Mouse (Mus musculus) liver, adult 2 months (tissue): ENCODE data around the gene Gpc3. TPM values are rescaled to one million over a fixed set of nuclear protein-coding genes. Genes with fewer than 3 reads are reported as not detected.

Experiments used
- DNase-seq: peaks from one replicate; pipeline ENCODE4 v3.0.0-alpha.2; 2011; ENCODE audit warnings: low read depth, low spot score; ENCODE audit errors: extremely low read depth
- H3K27ac ChIP-seq: fragments of 200-500 bp; replicated peaks from 2 replicates; pipeline ENCODE4 v1.5.1; 2012; ENCODE audit warnings: low read depth, mild to moderate bottlenecking, control low read depth, inconsistent platforms, low read length; ENCODE audit not compliant: insufficient read depth
- H3K27me3 ChIP-seq: fragments of 200-500 bp; 2 replicates; pipeline ENCODE4 v1.6.1; 2012; ENCODE audit warnings: mild to moderate bottlenecking, moderate library complexity, low read length, inconsistent platforms; ENCODE audit not compliant: control insufficient read depth, insufficient read depth
- H3K36me3 ChIP-seq: fragments of 200-500 bp; 2 replicates; pipeline ENCODE4 v1.6.1; 2012; ENCODE audit warnings: low read length, inconsistent platforms; ENCODE audit not compliant: control insufficient read depth, insufficient read depth
- H3K4me1 ChIP-seq: fragments of 200-500 bp; 2 replicates; pipeline ENCODE4 v1.6.1; 2011; ENCODE audit warnings: low read length; ENCODE audit not compliant: control insufficient read depth, insufficient read depth
- H3K4me3 ChIP-seq: fragments of 200-500 bp; 2 replicates; pipeline ENCODE4 v1.5.1; 2011; ENCODE audit warnings: low read depth, mild to moderate bottlenecking, control low read depth, low read length, moderate library complexity; ENCODE audit not compliant: insufficient read depth
- H3K79me2 ChIP-seq: fragments of 200-500 bp; 2 replicates; pipeline ENCODE4 v1.6.1; 2012; ENCODE audit warnings: inconsistent platforms, mild to moderate bottlenecking, low read length, moderate library complexity; ENCODE audit not compliant: control insufficient read depth, insufficient read depth
- H3K9ac ChIP-seq: fragments of 200-500 bp; 2 replicates; pipeline ENCODE4 v1.6.1; 2012; ENCODE audit warnings: low read depth, mild to moderate bottlenecking, control low read depth, inconsistent platforms, low read length
- CTCF ChIP-seq: fragments of 200-500 bp; IDR thresholded peaks from 2 replicates; pipeline ENCODE4 v1.5.1; 2011; ENCODE audit warnings: low read depth, low read length, control low read depth
- POLR2A ChIP-seq: fragments of 200-500 bp; IDR thresholded peaks from 2 replicates; pipeline ENCODE4 v1.6.1; 2011; ENCODE audit warnings: low read length, control low read depth; ENCODE audit not compliant: insufficient read depth; ENCODE audit errors: extremely low read depth
- WGBS: fragments of 180-500 bp; shearing (Covaris S2); methylation state at CpG from one replicate; pipeline ENCODE4 v1.1.7; 2018; 5-methylcytosine and 5-hydroxymethylcytosine counted together
- polyA plus RNA-seq: library from polyadenylated mRNA; depleted of rRNA; stranded (reverse); fragments of >200 nt; gene quantifications from 2 replicates; pipeline ENCODE4 v1.2.3, GENCODE M21; 2012
- total RNA-seq: library from RNA; depleted of rRNA; stranded (reverse); fragments of >200 nt; gene quantifications from 2 replicates; pipeline ENCODE4 v1.2.3, GENCODE M21; 2014

Gpc3 gene
- total and polyA plus RNA-seq, 2 experiments = 0.65 to 0.86 TPM

DNA sequence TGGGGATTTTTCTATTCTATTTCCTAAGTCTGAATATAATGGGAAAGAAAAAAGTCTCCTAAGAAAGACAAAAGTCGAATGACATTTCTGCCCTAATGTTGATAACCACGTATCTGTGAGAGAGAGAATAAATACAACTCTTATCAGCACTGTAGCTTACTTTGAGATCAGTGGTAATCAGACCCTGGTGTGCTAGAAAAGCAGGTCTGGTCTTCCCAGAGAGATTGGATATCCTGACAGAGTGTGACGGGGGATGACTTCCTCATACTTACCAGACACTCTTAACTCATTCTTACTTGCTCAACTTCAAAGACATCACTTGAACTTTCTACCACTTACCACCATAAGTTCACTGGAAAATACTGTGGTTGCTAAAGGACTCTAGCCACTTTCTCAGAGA is 88.6 kb downstream of the Gpc3 start:
- no peak for DNase-seq

DNA sequence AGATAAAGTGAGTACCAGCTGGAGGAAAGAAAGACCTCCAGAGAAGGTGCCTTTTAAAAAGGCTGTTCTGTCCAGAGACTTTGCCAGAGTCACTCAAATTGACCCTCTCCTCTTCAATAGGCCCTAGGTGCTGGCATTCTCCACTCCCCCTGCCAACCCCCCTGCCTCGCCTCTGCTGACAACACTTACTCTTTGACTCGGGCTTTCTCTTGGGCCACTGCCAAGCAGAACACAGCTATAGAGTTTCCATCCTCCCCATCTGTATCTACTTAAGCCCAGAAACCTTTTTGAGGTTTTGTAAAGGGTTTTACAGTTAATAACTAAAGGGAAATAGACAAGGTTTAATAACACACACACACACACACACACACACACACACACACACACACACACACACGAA is 99.2 kb downstream of the Gpc3 start:
- no peak for DNase-seq
- Histone ChIP-seq H3K9ac (no peak overlapping the region), H3K27ac (no peak overlapping the region), H3K36me3 (no peaks in the 10 kb centered on the region), H3K27me3 (no peaks in the 10 kb centered on the region), H3K79me2 (no peaks in the 10 kb centered on the region), H3K4me3 (no peak overlapping the region), H3K4me1 (no peaks in the 10 kb centered on the region)
- 44% methylated on average over 3 of the region's 3 CpGs for WGBS
- TF ChIP-seq POLR2A (no peak), CTCF (no peak)

More for the DNA sequence above, 88.6 kb downstream of the Gpc3 start:
- TF ChIP-seq CTCF (no peak), POLR2A (no peak)
- no peak overlapping the region for H3K9ac ChIP-seq
- 56% methylated on average over 3 of the region's 3 CpGs for WGBS
- no peak overlapping the region for H3K4me3 ChIP-seq
- no peaks in the 10 kb centered on the region for H3K4me1 ChIP-seq
- H3K36me3 ChIP-seq = no peaks in the 10 kb centered on the region
- H3K79me2 ChIP-seq = no peaks in the 10 kb centered on the region
- H3K27ac ChIP-seq = no peak overlapping the region
- no peaks in the 10 kb centered on the region for H3K27me3 ChIP-seq

- TF ChIP-seq POLR2A = no peak
- Histone ChIP-seq H3K9ac (no peak overlapping the region), H3K27ac (no peak overlapping the region), H3K4me1 (no peaks in the 10 kb centered on the region), H3K27me3 (no peaks in the 10 kb centered on the region), H3K36me3 (no peaks in the 10 kb centered on the region), H3K79me2 (no peaks in the 10 kb centered on the region), H3K4me3 (no peak overlapping the region)
- 89% methylated on average over 4 of the region's 4 CpGs for WGBS
- no peak for DNase-seq
These were observed 102.6 kb downstream of the Gpc3 start for GRCm38 (mm10) chrX:52511151-52511550.

DNA sequence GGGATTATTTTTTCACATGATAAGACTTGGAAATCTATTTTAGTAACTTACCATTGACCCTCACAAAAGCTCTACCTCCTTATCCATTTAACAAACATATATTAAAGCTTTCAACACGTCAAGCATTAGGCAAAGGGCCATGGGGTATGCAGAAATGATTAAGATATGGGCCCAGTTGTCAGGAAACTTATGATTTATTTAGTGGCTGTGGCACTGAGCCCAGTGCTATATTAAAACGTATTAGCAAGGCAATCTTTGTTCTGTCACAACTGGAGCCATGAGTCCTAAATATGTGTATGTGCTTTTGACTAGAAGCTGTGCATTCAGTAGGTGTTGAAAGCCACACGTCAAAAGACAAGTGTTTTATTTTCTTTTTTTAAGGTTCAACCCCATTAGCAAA is 109.9 kb downstream of the Gpc3 start:
- Histone ChIP-seq H3K4me3 (no peak overlapping the region), H3K4me1 (no peaks in the 10 kb centered on the region), H3K27ac (no peak overlapping the region), H3K36me3 (no peaks in the 10 kb centered on the region), H3K27me3 (no peaks in the 10 kb centered on the region), H3K79me2 (no peaks in the 10 kb centered on the region), H3K9ac (no peak overlapping the region)
- no peak for DNase-seq
- no peak for TF ChIP-seq CTCF
- 56% methylated on average over 3 of the region's 3 CpGs for WGBS

DNA sequence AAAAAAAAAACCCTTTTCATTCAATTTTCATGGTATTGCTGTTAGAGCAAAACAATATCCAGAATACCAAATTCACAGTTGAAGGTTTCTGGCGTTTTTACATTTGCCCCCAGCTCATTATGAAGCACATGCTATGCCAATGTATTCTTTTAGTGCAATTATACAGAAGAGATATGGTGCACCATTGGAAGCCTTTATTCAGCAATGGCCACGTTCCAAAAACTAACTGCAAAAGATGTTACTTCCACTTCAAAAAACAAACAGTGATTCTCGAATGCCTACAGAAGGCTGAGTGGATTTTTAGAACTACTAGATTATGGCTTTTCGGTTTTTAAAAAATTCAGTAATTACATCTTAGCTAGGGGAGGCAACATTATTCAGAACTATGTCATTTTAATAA is 124.3 kb downstream of the Gpc3 start:
- Histone ChIP-seq H3K4me3 (no peak overlapping the region), H3K27me3 (no peaks in the 10 kb centered on the region), H3K27ac (no peak overlapping the region), H3K79me2 (no peaks in the 10 kb centered on the region), H3K9ac (no peak overlapping the region), H3K4me1 (no peaks in the 10 kb centered on the region), H3K36me3 (no peaks in the 10 kb centered on the region)
- TF ChIP-seq POLR2A (no peak), CTCF (no peak)
- no peak for DNase-seq
- WGBS = 72% methylated on average over 4 of the region's 4 CpGs

DNA sequence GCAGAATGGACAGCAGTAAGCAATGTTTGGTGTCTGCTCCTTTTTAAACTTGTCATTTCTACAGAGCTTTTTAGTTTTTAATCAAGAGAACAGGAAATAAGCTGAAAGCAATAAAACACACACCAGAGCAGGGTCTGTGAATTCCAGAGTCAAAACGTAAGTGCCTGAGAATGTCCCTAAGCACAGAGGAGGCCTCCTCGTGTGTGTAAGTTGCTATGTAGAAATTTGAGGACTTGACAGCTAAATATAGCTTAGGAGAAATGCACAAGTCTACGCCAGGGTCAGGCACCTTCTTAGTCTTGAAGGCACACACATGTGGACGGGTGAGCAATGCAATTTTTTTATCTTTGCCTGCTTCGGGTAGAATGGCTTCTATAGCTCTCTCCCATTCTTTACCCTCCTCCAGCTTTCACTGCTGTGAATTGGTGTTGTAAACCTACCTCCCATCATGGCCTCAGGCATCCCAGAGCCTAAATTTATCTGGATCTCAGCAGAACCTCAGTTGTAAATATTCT is 158.6 kb downstream of the Gpc3 start:
- Histone ChIP-seq H3K79me2 (no peaks in the 10 kb centered on the region), H3K27ac (no peak overlapping the region), H3K27me3 (no peaks in the 10 kb centered on the region), H3K9ac (no peak overlapping the region), H3K4me1 (no peaks in the 10 kb centered on the region; the same call in 1 of the 2 replicates), H3K4me3 (no peak overlapping the region), H3K36me3 (no peaks in the 10 kb centered on the region)
- no peak for DNase-seq
- WGBS = 73% methylated on average over 5 of the region's 5 CpGs
- TF ChIP-seq CTCF (no peak), POLR2A (no peak)
